Mouse (Mus musculus) embryonic facial prominence, embryonic 13.5 days (tissue): Measurements from ENCODE around the gene Zbtb16. TPM values are rescaled to one million over a fixed set of nuclear protein-coding genes. Genes with fewer than 3 reads are reported as not detected.

Source experiments
- ATAC-seq: fragments of 200-750 bp; cut with Nextera tagmentation; 2 replicates; pipeline ENCODE4 v1.8.0; 2017; ENCODE audit warnings: low read depth; ENCODE audit not compliant: insufficient number of reproducible peaks, insufficient read depth, low FRiP score, low TSS enrichment
- H3K27ac ChIP-seq: fragments of 300-500 bp; sonication (generic); 2 replicates; pipeline ENCODE4 v1.5.1; 2015; ENCODE audit warnings: moderate library complexity, mild to moderate bottlenecking, inconsistent platforms
- H3K27me3 ChIP-seq: fragments of 300-500 bp; sonication (generic); 2 replicates; pipeline ENCODE4 v1.6.1; 2015; ENCODE audit warnings: mild to moderate bottlenecking, inconsistent platforms
- H3K36me3 ChIP-seq: fragments of 300-500 bp; sonication (generic); 2 replicates; pipeline ENCODE4 v1.6.1; 2015; ENCODE audit warnings: mild to moderate bottlenecking, inconsistent platforms
- H3K4me1 ChIP-seq: fragments of 300-500 bp; sonication (generic); 2 replicates; pipeline ENCODE4 v1.6.1; 2015; ENCODE audit warnings: inconsistent platforms
- H3K4me2 ChIP-seq: fragments of 300-500 bp; sonication (generic); 2 replicates; pipeline ENCODE4 v1.6.1; 2015; ENCODE audit warnings: moderate library complexity, mild to moderate bottlenecking, inconsistent platforms
- H3K4me3 ChIP-seq: fragments of 300-500 bp; sonication (generic); 2 replicates; pipeline ENCODE4 v1.5.1; 2015; ENCODE audit warnings: mild to moderate bottlenecking, inconsistent platforms
- H3K9ac ChIP-seq: fragments of 300-500 bp; sonication (generic); 2 replicates; pipeline ENCODE4 v1.6.1; 2015; ENCODE audit warnings: mild to moderate bottlenecking, inconsistent platforms
- H3K9me3 ChIP-seq: fragments of 300-500 bp; sonication (generic); 2 replicates; pipeline ENCODE4 v1.6.1; 2016; ENCODE audit warnings: inconsistent platforms
- WGBS: fragments of 180-500 bp; shearing (Covaris S2); methylation state at CpG from one replicate; pipeline ENCODE4 v1.1.7; 2015; ENCODE audit warnings: mixed read lengths; 5-methylcytosine and 5-hydroxymethylcytosine counted together
- polyA plus RNA-seq: library from polyadenylated mRNA; unstranded; fragments of >200 nt; fragmentation: Nextera tagmentation; extraction: Ambion mirVana; gene quantifications from 2 replicates; pipeline ENCODE4 v1.2.1, GENCODE M21; 2015

Zbtb16 gene
- polyA plus RNA-seq, 1 experiment from 2014 or later = 2.2 TPM

DNA sequence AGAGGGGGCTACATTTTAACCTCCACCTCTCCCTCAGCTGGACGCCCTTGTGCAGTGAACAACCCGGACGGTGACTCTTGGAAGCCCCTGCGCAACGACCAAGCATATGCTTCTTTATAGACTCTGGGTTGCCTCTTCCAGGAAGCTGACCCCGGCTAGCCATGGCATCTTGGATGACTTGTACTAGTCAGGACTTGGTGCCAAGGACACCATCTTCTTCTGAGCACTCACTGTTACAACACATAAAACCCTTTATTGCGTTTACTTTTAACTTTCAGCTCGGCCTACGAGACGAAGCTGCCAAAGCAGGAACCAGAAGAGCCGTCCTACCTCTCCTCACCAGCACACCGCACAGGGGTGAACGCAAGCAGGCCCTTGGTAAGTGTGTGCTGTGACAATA, 165.9 kb downstream of the Zbtb16 start:
- Histone ChIP-seq H3K9ac (no peak overlapping the region), H3K27ac (no peak overlapping the region), H3K4me3 (no peak overlapping the region), H3K4me1 (peaks cover 23% of the 10 kb centered on the region), H3K4me2 (no peak overlapping the region), H3K9me3 (no peaks in the 10 kb centered on the region), H3K27me3 (peaks cover 34% of the 10 kb centered on the region), H3K36me3 (no peaks in the 10 kb centered on the region)
- 92% methylated on average over 13 of the region's 13 CpGs for WGBS
- ATAC-seq = no peak

DNA sequence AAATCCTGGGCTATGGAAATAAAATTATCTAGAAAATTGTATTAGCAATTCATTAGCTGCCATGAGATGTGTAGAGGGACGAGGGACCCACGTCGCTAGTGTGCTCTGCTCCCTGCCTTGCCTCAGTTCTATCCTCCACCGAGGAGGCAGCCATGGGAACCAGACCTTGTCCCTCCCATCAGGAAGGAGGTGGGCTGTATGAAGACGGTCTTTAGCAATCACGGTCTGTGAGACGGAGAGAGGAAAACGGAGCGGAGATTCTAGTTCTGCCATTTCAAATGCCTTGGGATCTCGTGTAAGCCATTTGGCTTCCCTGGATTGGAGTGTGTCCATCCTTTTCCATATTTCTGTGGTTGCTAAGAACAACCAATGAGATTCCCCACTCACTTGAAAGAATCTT, 166.3 kb downstream of the Zbtb16 start:
- no peak overlapping the region for H3K4me2 ChIP-seq
- no peak overlapping the region for H3K4me3 ChIP-seq
- ATAC-seq = no peak
- no peaks in the 10 kb centered on the region for H3K9me3 ChIP-seq
- H3K27ac ChIP-seq = no peak overlapping the region
- WGBS = 83% methylated on average over 10 of the region's 10 CpGs
- H3K27me3 ChIP-seq = peaks cover 34% of the 10 kb centered on the region
- no peaks in the 10 kb centered on the region for H3K36me3 ChIP-seq
- H3K9ac ChIP-seq = no peak overlapping the region
- H3K4me1 ChIP-seq = peaks cover 18% of the 10 kb centered on the region

GRCm38 (mm10) chr9:48666702-48667101, 169.3 kb downstream of the Zbtb16 start:
- 88% methylated on average over 3 of the region's 3 CpGs for WGBS

GRCm38 (mm10) chr9:48663052-48663433, 173.0 kb downstream of the Zbtb16 start:
- Histone ChIP-seq H3K27ac (no peak overlapping the region), H3K9ac (no peak overlapping the region), H3K9me3 (peaks cover 5% of the 10 kb centered on the region), H3K36me3 (no peaks in the 10 kb centered on the region), H3K4me1 (peaks cover 12% of the 10 kb centered on the region), H3K27me3 (peaks cover 48% of the 10 kb centered on the region), H3K4me3 (no peak overlapping the region), H3K4me2 (no peak overlapping the region)
- ATAC-seq = no peak
- 50% methylated on average over 13 of the region's 13 CpGs for WGBS

More at GRCm38 (mm10) chr9:48666702-48667101, 169.3 kb downstream of the Zbtb16 start:
- Histone ChIP-seq H3K9ac (no peak overlapping the region), H3K27ac (no peak overlapping the region), H3K4me2 (no peak overlapping the region), H3K36me3 (no peaks in the 10 kb centered on the region), H3K4me1 (peaks cover 12% of the 10 kb centered on the region), H3K27me3 (peaks cover 39% of the 10 kb centered on the region), H3K9me3 (no peaks in the 10 kb centered on the region), H3K4me3 (no peak overlapping the region)
- no peak for ATAC-seq

- no peak overlapping the region for H3K4me2 ChIP-seq
- H3K9me3 ChIP-seq = peaks cover 5% of the 10 kb centered on the region
- WGBS = 34% methylated on average over 15 of the region's 15 CpGs
- no peak overlapping the region for H3K4me3 ChIP-seq
- no peak for ATAC-seq
- H3K4me1 ChIP-seq = peaks cover 12% of the 10 kb centered on the region
- no peak overlapping the region for H3K9ac ChIP-seq
- H3K36me3 ChIP-seq = no peaks in the 10 kb centered on the region
- peaks cover 44% of the 10 kb centered on the region for H3K27me3 ChIP-seq
- no peak overlapping the region for H3K27ac ChIP-seq
Measured at GRCm38 (mm10) chr9:48662361-48663051, 173.5 kb downstream of the Zbtb16 start.

DNA sequence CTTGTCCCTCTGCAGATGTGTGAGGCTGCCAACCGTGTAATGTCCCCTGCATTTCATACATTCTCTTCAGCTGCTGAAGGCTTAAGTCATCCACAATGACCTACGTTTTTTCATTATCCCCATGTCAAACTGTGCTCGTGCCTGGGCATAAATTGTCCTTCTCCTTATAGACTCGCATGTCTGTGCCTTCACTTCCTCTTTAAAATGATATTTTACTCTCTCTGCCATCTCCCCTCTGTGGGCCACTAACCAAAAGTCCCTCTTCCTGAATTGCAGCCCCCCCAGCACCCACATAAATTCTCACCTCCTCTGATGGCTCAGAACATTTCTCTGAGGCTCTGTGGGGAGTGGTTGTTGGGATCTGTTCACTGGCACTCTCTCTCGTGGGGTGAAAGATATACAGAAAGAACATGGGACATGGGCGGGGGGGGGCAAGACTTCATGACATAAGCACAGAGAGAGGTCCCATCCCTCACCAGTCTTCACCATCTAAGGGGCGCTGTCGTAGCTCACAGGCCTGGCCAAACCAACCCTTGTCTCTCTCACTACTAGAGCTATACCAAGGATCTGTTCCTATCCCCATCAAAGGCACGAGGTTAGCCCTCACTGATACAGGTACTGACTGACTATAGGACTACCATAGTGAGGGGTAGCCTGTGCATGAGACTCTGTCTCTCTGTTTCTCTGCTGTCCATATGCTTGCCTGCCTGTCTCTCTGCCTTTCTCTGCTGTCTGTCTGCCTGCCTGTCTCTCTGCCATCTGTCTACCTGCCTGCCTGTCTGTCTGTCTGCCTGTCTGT, 174.6 kb downstream of the Zbtb16 start:
- Histone ChIP-seq H3K36me3 (no peaks in the 10 kb centered on the region), H3K4me2 (no peak overlapping the region), H3K4me1 (peaks cover 12% of the 10 kb centered on the region), H3K4me3 (no peak overlapping the region), H3K27me3 (peaks cover 40% of the 10 kb centered on the region), H3K9me3 (peaks cover 5% of the 10 kb centered on the region), H3K27ac (no peak overlapping the region), H3K9ac (no peak overlapping the region)
- ATAC-seq = no peak
- WGBS = 71% methylated on average over 9 of the region's 9 CpGs

- Histone ChIP-seq H3K4me3 (no peak overlapping the region), H3K36me3 (no peaks in the 10 kb centered on the region), H3K27ac (no peak overlapping the region), H3K9me3 (peaks cover 5% of the 10 kb centered on the region), H3K4me2 (no peak overlapping the region), H3K4me1 (peaks cover 8% of the 10 kb centered on the region; the same call in 1 of the 2 replicates), H3K27me3 (peaks cover 9% of the 10 kb centered on the region; the same call in 1 of the 2 replicates), H3K9ac (no peak overlapping the region)
- no peak for ATAC-seq
- WGBS = 26% methylated on average over 5 of the region's 5 CpGs
Measured at GRCm38 (mm10) chr9:48655525-48656169, 180.4 kb downstream of the Zbtb16 start.

- peaks cover 5% of the 10 kb centered on the region for H3K9me3 ChIP-seq
- H3K4me1 ChIP-seq = peaks cover 14% of the 10 kb centered on the region
- H3K4me2 ChIP-seq = no peak overlapping the region
- H3K4me3 ChIP-seq = no peak overlapping the region
- H3K36me3 ChIP-seq = no peaks in the 10 kb centered on the region
- no peak for ATAC-seq
- WGBS = 10% methylated on average over 8 of the region's 8 CpGs
- peaks cover 12% of the 10 kb centered on the region for H3K27me3 ChIP-seq
- H3K27ac ChIP-seq = no peak overlapping the region
- H3K9ac ChIP-seq = no peak overlapping the region
Measured at GRCm38 (mm10) chr9:48654730-48655129, 181.3 kb downstream of the Zbtb16 start.

- Histone ChIP-seq H3K4me3 (no peak overlapping the region), H3K4me2 (no peak overlapping the region), H3K4me1 (peaks cover 25% of the 10 kb centered on the region), H3K36me3 (no peaks in the 10 kb centered on the region), H3K9ac (no peak overlapping the region), H3K27me3 (peaks cover 21% of the 10 kb centered on the region), H3K9me3 (no peaks in the 10 kb centered on the region), H3K27ac (no peak overlapping the region)
- WGBS = 49% methylated on average over 7 of the region's 7 CpGs
- no peak for ATAC-seq
Measured at GRCm38 (mm10) chr9:48653399-48654070, 182.5 kb downstream of the Zbtb16 start.

- ATAC-seq = no peak
- no peak overlapping the region for H3K9ac ChIP-seq
- peaks cover 36% of the 10 kb centered on the region for H3K27me3 ChIP-seq
- 40% methylated on average over 4 of the region's 4 CpGs for whole genome bisulfite sequencing
- peaks cover 33% of the 10 kb centered on the region for H3K4me1 ChIP-seq
- no peaks in the 10 kb centered on the region for H3K36me3 ChIP-seq
- no peak overlapping the region for H3K4me2 ChIP-seq
- no peak overlapping the region for H3K27ac ChIP-seq
- no peak overlapping the region for H3K4me3 ChIP-seq
- H3K9me3 ChIP-seq = no peaks in the 10 kb centered on the region
Measured at GRCm38 (mm10) chr9:48652026-48652425, 184.0 kb downstream of the Zbtb16 start.

GRCm38 (mm10) chr9:48650846-48651245, 185.2 kb downstream of the Zbtb16 start:
- Histone ChIP-seq H3K4me2 (no peak overlapping the region), H3K27ac (no peak overlapping the region), H3K4me1 (peaks cover 30% of the 10 kb centered on the region), H3K9me3 (no peaks in the 10 kb centered on the region), H3K4me3 (no peak overlapping the region), H3K9ac (no peak overlapping the region), H3K36me3 (no peaks in the 10 kb centered on the region), H3K27me3 (peaks cover 42% of the 10 kb centered on the region)
- WGBS = 79% methylated on average over 2 of the region's 2 CpGs
- no peak for ATAC-seq
